Mouse (Mus musculus): ENCODE measurements around the gene Smarcd2.

DNA sequence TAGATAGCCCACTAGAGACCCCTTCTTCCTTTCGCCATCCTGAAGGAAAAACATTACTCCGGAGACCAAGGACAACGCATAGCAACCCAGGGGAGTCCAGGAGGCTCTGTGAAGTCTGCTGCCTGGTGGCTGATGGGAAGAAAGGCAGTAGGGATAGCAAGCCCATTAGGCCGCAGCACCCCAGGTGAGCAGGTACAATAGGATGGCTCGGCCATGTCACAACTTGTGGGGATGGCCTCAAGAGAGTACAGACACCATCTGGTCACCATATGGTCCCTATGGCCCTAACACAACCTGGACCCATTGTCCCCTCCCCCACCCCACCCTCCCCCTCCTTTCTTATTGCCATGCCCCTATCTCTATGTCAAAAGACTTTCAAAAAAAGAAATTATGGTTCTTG, 4.9 kb downstream of the Smarcd2 start:
- no peak for TF ChIP-seq CTCF (IDR thresholded peaks at IDR 0.05; ENCODE audit: control insufficient read depth, insufficient read depth, low read length)
- TF ChIP-seq POLR2A (IDR thresholded peaks at IDR 0.05; ENCODE audit: borderline replicate concordance, control insufficient read depth, low read depth, low read length) = no peak

All from bone marrow, adult 2 months (tissue).